Mouse (Mus musculus) liver, postnatal 0 days (tissue): ENCODE data around the gene Phrf1. TPM values are rescaled to one million over a fixed set of nuclear protein-coding genes. Genes with fewer than 3 reads are reported as not detected.
A peak's percentile ranks its signal among the peaks of the same experiment; 100 is the strongest.

Experiments
- ATAC-seq: fragments of 200-750 bp; cut with Nextera tagmentation; 2 replicates; pipeline ENCODE4 v1.8.0; 2017; ENCODE audit warnings: mild to moderate bottlenecking, moderate library complexity
- DNase-seq: peaks from one replicate; pipeline ENCODE4 v3.0.0-alpha.2; 2016
- H3K27ac ChIP-seq: fragments of 300-500 bp; sonication (generic); 2 replicates; pipeline ENCODE4 v1.5.1; 2014; ENCODE audit warnings: antibody characterized with exemption, moderate library complexity, mild to moderate bottlenecking, low read depth
- H3K27me3 ChIP-seq: fragments of 300-500 bp; sonication (generic); 2 replicates; pipeline ENCODE4 v1.6.1; 2014; ENCODE audit warnings: low read length, control low read depth, mixed read lengths; ENCODE audit not compliant: insufficient read depth
- H3K36me3 ChIP-seq: fragments of 300-500 bp; sonication (generic); replicated peaks from 2 replicates; pipeline ENCODE4 v1.6.1; 2014; ENCODE audit warnings: mild to moderate bottlenecking, control low read depth, low read length, moderate library complexity, mixed read lengths; ENCODE audit not compliant: insufficient read depth
- H3K4me1 ChIP-seq: fragments of 300-500 bp; sonication (generic); 2 replicates; pipeline ENCODE4 v1.6.1; 2014; ENCODE audit warnings: antibody characterized with exemption, mild to moderate bottlenecking, control low read depth; ENCODE audit not compliant: insufficient read depth
- H3K4me2 ChIP-seq: fragments of 300-500 bp; sonication (generic); 2 replicates; pipeline ENCODE4 v1.6.1; 2014; ENCODE audit warnings: low read depth, mild to moderate bottlenecking, low read length, moderate library complexity, mixed read lengths
- H3K4me3 ChIP-seq: fragments of 300-500 bp; sonication (generic); 2 replicates; pipeline ENCODE4 v1.5.1; 2014; ENCODE audit warnings: low read depth, low read length
- H3K9ac ChIP-seq: fragments of 300-500 bp; sonication (generic); replicated peaks from 2 replicates; pipeline ENCODE4 v1.6.1; 2014; ENCODE audit warnings: mild to moderate bottlenecking, moderate library complexity
- H3K9me3 ChIP-seq: fragments of 300-500 bp; sonication (generic); 2 replicates; pipeline ENCODE4 v1.6.1; 2016; ENCODE audit warnings: mild to moderate bottlenecking, control low read depth, low read length, mixed read lengths
- CTCF ChIP-seq: sonication (generic); IDR thresholded peaks from 2 replicates; pipeline ENCODE4 v1.5.1; 2016; ENCODE audit warnings: antibody characterized with exemption, low read depth
- EP300 ChIP-seq: IDR thresholded peaks from 2 replicates; pipeline ENCODE4 v1.6.1; 2016; ENCODE audit warnings: antibody characterized with exemption, low read depth, mild to moderate bottlenecking
- WGBS: fragments of 180-500 bp; shearing (Covaris S2); extraction: QIAGEN DNeasy Blood & Tissue Kit; methylation state at CpG from one replicate; pipeline ENCODE4 v1.1.7; 2014; ENCODE audit not compliant: insufficient replicate concordance; 5-methylcytosine and 5-hydroxymethylcytosine counted together
- polyA plus RNA-seq: library from polyadenylated mRNA; unstranded; fragments of >200 nt; fragmentation: Nextera tagmentation; extraction: Ambion mirVana; gene quantifications from 2 replicates; pipeline ENCODE4 v1.2.1, GENCODE M21; 2015

Phrf1 gene
- polyA plus RNA-seq, 1 experiment from 2014 or later = 14.3 TPM

GRCm38 (mm10) chr7:141196619-141197282 lies 31.8 kb upstream of the Phrf1 start:
- H3K36me3 ChIP-seq = peaks cover 6% of the 10 kb centered on the region
- no peaks in the 10 kb centered on the region for H3K27me3 ChIP-seq
- no peak overlapping the region for H3K4me3 ChIP-seq
- no peak overlapping the region for H3K27ac ChIP-seq
- no peaks in the 10 kb centered on the region for H3K9me3 ChIP-seq
- ATAC-seq (no peak), DNase-seq (no peak)
- peak overlapping the region; percentile 6; the same call in 1 of the 2 replicates for H3K4me2 ChIP-seq
- H3K4me1 ChIP-seq = peaks cover 35% of the 10 kb centered on the region
- TF ChIP-seq CTCF (no peak), EP300 (no peak)
- H3K9ac ChIP-seq = no peak overlapping the region
- 81% methylated on average over 8 of the region's 8 CpGs for WGBS

GRCm38 (mm10) chr7:141198121-141198520 lies 30.5 kb upstream of the Phrf1 start:
- TF ChIP-seq CTCF = no peak
- no peak for TF ChIP-seq EP300
- Histone ChIP-seq H3K27ac (no peak overlapping the region), H3K4me3 (no peak overlapping the region)

GRCm38 (mm10) chr7:141204546-141204945 lies 24.0 kb upstream of the Phrf1 start:
- H3K9me3 ChIP-seq = no peaks in the 10 kb centered on the region
- H3K4me1 ChIP-seq = peaks cover 14% of the 10 kb centered on the region
- H3K36me3 ChIP-seq = no peaks in the 10 kb centered on the region
- ATAC-seq (no peak), DNase-seq (no peak)
- H3K9ac ChIP-seq = no peak overlapping the region
- 53% methylated on average over 3 of the region's 3 CpGs for WGBS
- no peak for TF ChIP-seq CTCF
- no peak for TF ChIP-seq EP300
- no peak overlapping the region for H3K27ac ChIP-seq
- no peak overlapping the region for H3K4me3 ChIP-seq
- H3K27me3 ChIP-seq = no peaks in the 10 kb centered on the region
- H3K4me2 ChIP-seq = no peak overlapping the region

More at GRCm38 (mm10) chr7:141198121-141198520, 30.5 kb upstream of the Phrf1 start:
- Histone ChIP-seq H3K9me3 (no peaks in the 10 kb centered on the region), H3K9ac (no peak overlapping the region), H3K27me3 (no peaks in the 10 kb centered on the region), H3K36me3 (no peaks in the 10 kb centered on the region), H3K4me1 (peaks cover 24% of the 10 kb centered on the region), H3K4me2 (no peak overlapping the region)
- WGBS = 89% methylated on average over 4 of the region's 4 CpGs
- no peak for DNase-seq
- ATAC-seq = no peak

GRCm38 (mm10) chr7:141205504-141205903 lies 23.1 kb upstream of the Phrf1 start:
- no peaks in the 10 kb centered on the region for H3K36me3 ChIP-seq
- no peak for ATAC-seq
- TF ChIP-seq EP300 = no peak
- TF ChIP-seq CTCF = no peak
- H3K27me3 ChIP-seq = no peaks in the 10 kb centered on the region
- H3K4me1 ChIP-seq = peaks cover 23% of the 10 kb centered on the region
- H3K4me2 ChIP-seq = no peak overlapping the region
- no peak for DNase-seq
- no peak overlapping the region for H3K27ac ChIP-seq
- no peaks in the 10 kb centered on the region for H3K9me3 ChIP-seq
- no peak overlapping the region for H3K4me3 ChIP-seq
- 91% methylated on average over 5 of the region's 5 CpGs for WGBS
- H3K9ac ChIP-seq = no peak overlapping the region

- Histone ChIP-seq H3K27me3 (no peaks in the 10 kb centered on the region), H3K4me1 (peaks cover 24% of the 10 kb centered on the region), H3K9ac (no peak overlapping the region; the same call in 1 of the 2 replicates), H3K36me3 (no peaks in the 10 kb centered on the region), H3K4me3 (no peak overlapping the region), H3K9me3 (no peaks in the 10 kb centered on the region), H3K4me2 (no peak overlapping the region), H3K27ac (no peak overlapping the region)
- DNase-seq (no peak), ATAC-seq (no peak)
- WGBS = 86% methylated on average over 18 of the region's 18 CpGs
- TF ChIP-seq CTCF (no peak), EP300 (no peak)
These were observed 22.2 kb upstream of the Phrf1 start for GRCm38 (mm10) chr7:141206182-141206937.

- ATAC-seq (peak; percentile 57), DNase-seq (no peak)
- 70% methylated on average over 3 of the region's 3 CpGs for WGBS
- Histone ChIP-seq H3K27ac (0 out of 2 replicates have a peak overlapping the region, but pooled peaks have one; percentile 2), H3K9me3 (no peaks in the 10 kb centered on the region), H3K9ac (peak overlapping the region; percentile 28; the same call in 1 of the 2 replicates), H3K4me1 (peaks cover 24% of the 10 kb centered on the region), H3K27me3 (no peaks in the 10 kb centered on the region), H3K4me2 (peak overlapping the region; percentile 51), H3K4me3 (no peak overlapping the region), H3K36me3 (no peaks in the 10 kb centered on the region)
- TF ChIP-seq EP300 = peak; percentile 52
- TF ChIP-seq CTCF = no peak
These were observed 19.1 kb upstream of the Phrf1 start for GRCm38 (mm10) chr7:141209526-141209925.
